Comparison of ENCODE assay signal across 10 mouse cellular contexts in genomic region chr2:167314491-167314890, GRCm38 (mm10). TPM values are rescaled to one million over a fixed set of nuclear protein-coding genes. Genes with fewer than 3 reads are reported as not detected.
A peak's percentile ranks its signal among the peaks of the same experiment; 100 is the strongest.
DNase-seq lines count a peak whose midpoint lies in the region; ATAC-seq and TF ChIP-seq lines count a peak whose summit lies in the region.
"Had no signal": no experiment of that assay in that cellular context is flagged by ENCODE, and none has a peak within 500 bp of the region (broad histone marks: within the 10 kb centered on the region; RNA-seq: fewer than 3 reads in every experiment).

No protein-coding gene starts in this region.

- H3K9ac ChIP-seq in heart, embryonic 12.5 days: 0 out of 2 replicates have a peak overlapping the region, but pooled peaks have one; percentile 33
- no peak overlapping the region for H3K9ac ChIP-seq in neural tube, embryonic 11.5 days (ENCODE audit: low read length)
- H3K9ac ChIP-seq in limb, embryonic 12.5 days (replicated peaks): no peak overlapping the region
- H3K9ac ChIP-seq: liver, embryonic 13.5 days had no signal

- H3K9me3 ChIP-seq in heart, embryonic 12.5 days (replicated peaks): no peaks in the 10 kb centered on the region
- no peaks in the 10 kb centered on the region for H3K9me3 ChIP-seq in neural tube, embryonic 11.5 days (ENCODE audit: control insufficient read depth, low read length)
- H3K9me3 ChIP-seq in limb, embryonic 12.5 days: no peaks in the 10 kb centered on the region
- H3K9me3 ChIP-seq: liver, embryonic 13.5 days had no signal

- H3K27me3 ChIP-seq in heart, embryonic 12.5 days (replicated peaks): no peaks in the 10 kb centered on the region
- H3K27me3 ChIP-seq in neural tube, embryonic 11.5 days (ENCODE audit: control insufficient read depth, insufficient read depth, low read length): no peaks in the 10 kb centered on the region
- no peaks in the 10 kb centered on the region for H3K27me3 ChIP-seq in limb, embryonic 12.5 days
- H3K27me3 ChIP-seq in small intestine, adult 2 months (ENCODE audit: control insufficient read depth, insufficient read depth, low read length): no peaks in the 10 kb centered on the region
- H3K27me3 ChIP-seq: CH12.LX; liver, embryonic 13.5 days had no signal

- DNase-seq in heart, postnatal 25 days (ENCODE audit: low spot score): no peak
- DNase-seq in neural tube, embryonic 11.5 days (ENCODE audit: low spot score): no peak
- no peak for DNase-seq in neural tube, embryonic 10.5 days (ENCODE audit: extremely low spot score, low spot score)
- DNase-seq in ovary, adult 18-20 months (ENCODE audit: low spot score): no peak
- DNase-seq in kidney, adult 9 months: no peak

- TF ChIP-seq CTCF in small intestine, adult 2 months (IDR thresholded peaks at IDR 0.05; ENCODE audit: extremely low read depth, insufficient read length, insufficient replicate concordance, low read depth, low read length): no peak

- H3K4me3 ChIP-seq in heart, embryonic 12.5 days: no peak overlapping the region
- no peak overlapping the region for H3K4me3 ChIP-seq in neural tube, embryonic 11.5 days (ENCODE audit: low read depth, low read length)
- H3K4me3 ChIP-seq in limb, embryonic 12.5 days (replicated peaks): no peak overlapping the region
- H3K4me3 ChIP-seq in small intestine, adult 2 months (ENCODE audit: low read depth, low read length): no peak overlapping the region
- H3K4me3 ChIP-seq: liver, embryonic 13.5 days had no signal

- ATAC-seq in heart, embryonic 12.5 days (ENCODE audit: insufficient number of reproducible peaks, low FRiP score): no peak
- no peak for ATAC-seq in neural tube, embryonic 11.5 days (ENCODE audit: insufficient read depth, low FRiP score, low TSS enrichment)
- ATAC-seq in limb, embryonic 12.5 days (ENCODE audit: insufficient number of reproducible peaks, insufficient read depth, low FRiP score, low TSS enrichment, low read depth): no peak

- WGBS in heart, embryonic 12.5 days: 83% methylated on average over 8 of the region's 8 CpGs
- WGBS in neural tube, embryonic 11.5 days: 86% methylated on average over 8 of the region's 8 CpGs
- 83% methylated on average over 8 of the region's 8 CpGs for WGBS in limb, embryonic 12.5 days
- 79% methylated on average over 8 of the region's 8 CpGs for WGBS in small intestine, adult 2 months

- peaks cover 68% of the 10 kb centered on the region for H3K4me1 ChIP-seq in heart, embryonic 12.5 days (replicated peaks)
- H3K4me1 ChIP-seq in neural tube, embryonic 11.5 days (ENCODE audit: control insufficient read depth, insufficient read depth, low read length): peaks cover 15% of the 10 kb centered on the region
- H3K4me1 ChIP-seq in limb, embryonic 12.5 days (replicated peaks): peaks cover 42% of the 10 kb centered on the region
- peaks cover 39% of the 10 kb centered on the region for H3K4me1 ChIP-seq in small intestine, adult 2 months (ENCODE audit: control insufficient read depth, insufficient read depth, insufficient read length, low read length)

- intact Hi-C loops in heart, postnatal 25 days (cut with DNase I): no loop called here

- no peak overlapping the region for H3K4me2 ChIP-seq in heart, embryonic 12.5 days
- no peak overlapping the region for H3K4me2 ChIP-seq in neural tube, embryonic 11.5 days (ENCODE audit: low read depth)
- H3K4me2 ChIP-seq in limb, embryonic 12.5 days: no peak overlapping the region
- H3K4me2 ChIP-seq: liver, embryonic 13.5 days had no signal

- H3K27ac ChIP-seq in heart, embryonic 12.5 days (ENCODE audit: poor library complexity, severe bottlenecking): peak overlapping the region; percentile 67; the same call in 1 of the 2 replicates
- H3K27ac ChIP-seq in neural tube, embryonic 11.5 days (ENCODE audit: low read depth, low read length): 0 out of 2 replicates have a peak overlapping the region, but pooled peaks have one; percentile 20
- H3K27ac ChIP-seq in limb, embryonic 12.5 days: 0 out of 2 replicates have a peak overlapping the region, but pooled peaks have one; percentile 14
- peak overlapping the region; percentile 71 for H3K27ac ChIP-seq in small intestine, adult 2 months (ENCODE audit: insufficient read depth, low read depth, low read length)
- H3K27ac ChIP-seq: liver, embryonic 13.5 days had no signal

- peaks cover 25% of the 10 kb centered on the region for H3K36me3 ChIP-seq in heart, embryonic 12.5 days
- no peaks in the 10 kb centered on the region for H3K36me3 ChIP-seq in neural tube, embryonic 11.5 days (ENCODE audit: control insufficient read depth, insufficient read depth, low read length)
- H3K36me3 ChIP-seq in limb, embryonic 12.5 days: no peaks in the 10 kb centered on the region
- H3K36me3 ChIP-seq in small intestine, adult 2 months (ENCODE audit: control insufficient read depth, insufficient read depth, low read length): peaks cover 22% of the 10 kb centered on the region

- no peak for TF ChIP-seq POLR2A in small intestine, adult 2 months (IDR thresholded peaks at IDR 0.05; ENCODE audit: low read depth, low read length)

RNA-seq across cellular contexts. Expression of gene B4galt5, which starts 34.5 kb away (rescaled TPM):
- 14.9 and 21.1 TPM in 2 replicates for polyA plus RNA-seq in heart, embryonic 12.5 days (2016; fragmentation: Nextera tagmentation; extraction: Ambion mirVana)
- total RNA-seq in heart, postnatal 25 days (2021): 10 to 100 TPM; 12.7 to 14.6 TPM
- 26.9 and 32.2 TPM in 2 replicates for polyA plus RNA-seq in neural tube, embryonic 11.5 days (2014; fragmentation: Nextera tagmentation; extraction: Ambion mirVana)
- polyA plus RNA-seq in limb, embryonic 12.5 days (2016; fragmentation: Nextera tagmentation; extraction: Ambion mirVana): 11.4 and 14.1 TPM in 2 replicates
- polyA plus RNA-seq in small intestine, adult 2 months (2012; rRNA removed): 24.8 and 84.7 TPM in 2 replicates

Comparison
In these comparisons a context has a peak if more than half of its experiments do, and no peak if none do; other contexts are left out.
1. H3K27ac ChIP-seq: peak in every context shown above with its lines; median percentile 71 in small intestine, adult 2 months; 67 in heart, embryonic 12.5 days; 20 in neural tube, embryonic 11.5 days; 14 in limb, embryonic 12.5 days.